Mouse (Mus musculus): ENCODE measurements around the gene Cdh22. TPM values are rescaled to one million over a fixed set of nuclear protein-coding genes. Genes with fewer than 3 reads are reported as not detected.

Cdh22 gene
- polyA plus RNA-seq, 1 experiment from 2014 or later: not detected

DNA sequence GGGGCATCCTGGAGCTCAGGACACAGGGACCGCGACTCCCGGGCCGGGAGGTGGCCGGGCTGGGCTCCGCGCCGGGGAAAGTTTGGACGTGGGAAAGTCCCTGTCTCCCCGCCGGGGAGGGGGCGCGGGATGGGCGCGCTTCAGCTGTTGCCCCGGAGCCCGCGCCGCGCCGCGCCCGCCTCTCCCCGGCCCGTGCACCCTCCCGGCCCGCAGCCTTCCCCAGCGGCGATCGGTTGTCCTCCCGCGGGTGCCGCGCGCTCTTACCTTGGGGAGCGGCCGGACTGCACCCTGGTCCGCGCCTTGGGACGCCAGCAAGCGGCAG is 401 bp downstream of the Cdh22 start:
- peak overlapping the region; percentile 43 for H3K4me3 ChIP-seq (ENCODE audit: low read depth, low read length)
- DNase-seq (no peak), ATAC-seq (no peak)
- peaks cover 11% of the 10 kb centered on the region for H3K4me1 ChIP-seq (ENCODE audit: insufficient read depth)
- TF ChIP-seq CTCF (IDR thresholded peaks at IDR 0.05; ENCODE audit: low read depth): no peak
- peak overlapping the region; percentile 26; the same call in 1 of the 2 replicates for H3K9ac ChIP-seq (replicated peaks)
- H3K9me3 ChIP-seq (ENCODE audit: low read length): no peaks in the 10 kb centered on the region
- peak overlapping the region; percentile 76 for H3K4me2 ChIP-seq (ENCODE audit: low read depth, low read length)
- WGBS (ENCODE audit: insufficient replicate concordance): 2% methylated on average over 23 of the region's 41 CpGs
- no peak overlapping the region for H3K27ac ChIP-seq (ENCODE audit: low read depth)
- peaks cover 79% of the 10 kb centered on the region for H3K27me3 ChIP-seq (ENCODE audit: insufficient read depth, low read length)
- H3K36me3 ChIP-seq (replicated peaks; ENCODE audit: insufficient read depth, low read length): no peaks in the 10 kb centered on the region

DNA sequence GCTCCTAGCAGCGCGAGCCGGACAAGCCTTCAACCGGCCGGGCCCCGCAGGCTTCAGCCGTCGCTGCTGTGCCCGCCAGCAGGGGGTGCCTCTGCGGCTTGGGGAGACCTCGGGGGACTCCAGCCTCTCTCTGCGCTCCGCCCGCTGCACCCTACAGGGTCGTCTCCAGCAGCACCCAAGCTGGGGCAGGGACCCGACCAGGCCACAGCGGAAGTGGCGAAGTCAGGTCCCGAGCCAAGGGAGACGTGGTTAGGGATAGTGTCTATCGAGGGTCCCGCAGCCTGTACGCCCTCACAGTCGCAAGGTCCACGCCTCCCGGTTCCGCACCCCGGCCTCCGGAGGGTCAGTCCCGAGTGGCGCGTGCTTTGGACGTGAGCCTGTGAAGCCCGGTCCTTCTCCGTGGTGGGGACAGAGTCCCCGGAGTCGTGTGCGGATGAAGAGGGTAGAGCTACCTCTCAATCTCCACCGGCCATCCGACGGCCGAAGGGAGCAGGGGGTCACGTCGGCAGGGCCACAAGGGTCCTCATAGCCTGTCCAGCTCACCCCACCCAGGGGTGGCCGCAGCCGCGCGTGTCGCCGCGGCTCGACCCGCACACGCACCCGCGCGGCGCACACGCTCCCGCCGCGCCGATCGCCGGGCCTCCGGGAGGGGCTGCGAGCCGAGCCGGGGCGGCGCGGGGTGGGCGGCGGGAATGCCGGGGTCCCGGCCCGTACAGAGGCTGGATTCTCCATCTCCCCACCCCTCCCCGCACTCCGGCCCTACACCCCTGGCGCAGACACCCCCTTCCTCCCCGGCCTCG is 962 bp downstream of the Cdh22 start:
- no peaks in the 10 kb centered on the region for H3K9me3 ChIP-seq (ENCODE audit: low read length)
- ATAC-seq (no peak), DNase-seq (peak; percentile 63)
- peak overlapping the region; percentile 43 for H3K4me3 ChIP-seq (ENCODE audit: low read depth, low read length)
- peak overlapping the region; percentile 76 for H3K4me2 ChIP-seq (ENCODE audit: low read depth, low read length)
- WGBS (ENCODE audit: insufficient replicate concordance): 2% methylated on average over 48 of the region's 82 CpGs
- no peak overlapping the region for H3K9ac ChIP-seq (replicated peaks)
- TF ChIP-seq EP300 (IDR thresholded peaks at IDR 0.05; ENCODE audit: low read depth): no peak
- peak; percentile 64 for TF ChIP-seq CTCF (IDR thresholded peaks at IDR 0.05; ENCODE audit: low read depth)
- H3K27me3 ChIP-seq (ENCODE audit: insufficient read depth, low read length): peaks cover 73% of the 10 kb centered on the region
- no peak overlapping the region for H3K27ac ChIP-seq (ENCODE audit: low read depth)
- H3K36me3 ChIP-seq (replicated peaks; ENCODE audit: insufficient read depth, low read length): no peaks in the 10 kb centered on the region
- peaks cover 11% of the 10 kb centered on the region for H3K4me1 ChIP-seq (ENCODE audit: insufficient read depth)

DNA sequence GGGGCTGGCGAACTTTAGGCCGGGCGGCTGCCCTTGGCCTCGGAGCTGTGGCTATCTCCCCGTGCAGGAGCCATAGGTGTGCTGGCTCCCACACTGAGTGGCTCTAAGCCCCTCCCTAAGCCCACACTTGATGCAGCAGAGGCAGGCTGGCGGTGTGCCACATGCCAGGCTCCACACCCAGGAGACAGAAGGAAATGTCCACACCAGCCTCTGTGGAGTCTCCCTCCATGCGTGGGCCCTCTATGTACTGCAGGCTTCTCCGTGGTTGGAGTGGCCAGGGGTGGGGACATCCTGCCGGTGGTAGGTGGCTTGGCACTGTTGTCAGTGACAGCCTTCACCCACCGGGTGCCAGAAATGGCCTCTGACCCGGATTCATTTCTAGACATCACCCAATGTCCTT is 5.6 kb downstream of the Cdh22 start:
- TF ChIP-seq EP300 (IDR thresholded peaks at IDR 0.05; ENCODE audit: low read depth) (no peak), CTCF (IDR thresholded peaks at IDR 0.05; ENCODE audit: low read depth) (no peak)
- ATAC-seq (no peak), DNase-seq (no peak)
- Histone ChIP-seq H3K4me2 (ENCODE audit: low read depth, low read length) (no peak overlapping the region), H3K27ac (ENCODE audit: low read depth) (no peak overlapping the region), H3K27me3 (ENCODE audit: insufficient read depth, low read length) (peaks cover 32% of the 10 kb centered on the region), H3K9ac (replicated peaks) (no peak overlapping the region), H3K9me3 (ENCODE audit: low read length) (no peaks in the 10 kb centered on the region), H3K36me3 (replicated peaks; ENCODE audit: insufficient read depth, low read length) (no peaks in the 10 kb centered on the region), H3K4me1 (ENCODE audit: insufficient read depth) (peaks cover 2% of the 10 kb centered on the region; the same call in 1 of the 2 replicates), H3K4me3 (ENCODE audit: low read depth, low read length) (no peak overlapping the region)
- 77% methylated on average over 11 of the region's 11 CpGs for WGBS (ENCODE audit: insufficient replicate concordance)

DNA sequence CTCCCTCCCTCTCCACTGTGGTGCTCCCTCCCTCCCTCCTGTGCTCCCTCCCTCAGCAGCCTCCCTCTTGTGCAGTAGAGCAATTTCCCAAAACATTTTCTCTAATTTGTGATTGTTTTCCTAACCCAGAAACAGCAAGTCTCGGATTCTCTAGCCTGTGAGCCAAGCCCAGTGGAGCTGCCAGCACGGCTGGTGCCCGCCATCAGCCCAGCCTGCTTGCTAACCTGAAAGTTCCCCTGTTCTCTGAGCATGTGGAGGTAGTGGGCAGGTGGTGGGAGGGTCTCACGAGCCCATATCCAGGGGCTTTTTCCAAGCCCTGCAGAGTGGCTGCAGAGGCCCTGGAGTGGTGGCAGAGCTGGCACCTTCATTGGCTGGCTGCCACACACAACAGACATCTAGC is 10.8 kb downstream of the Cdh22 start:
- Histone ChIP-seq H3K9me3 (ENCODE audit: low read length) (no peaks in the 10 kb centered on the region), H3K9ac (replicated peaks) (no peak overlapping the region), H3K27ac (ENCODE audit: low read depth) (no peak overlapping the region), H3K36me3 (replicated peaks; ENCODE audit: insufficient read depth, low read length) (no peaks in the 10 kb centered on the region), H3K4me3 (ENCODE audit: low read depth, low read length) (no peak overlapping the region), H3K4me1 (ENCODE audit: insufficient read depth) (no peaks in the 10 kb centered on the region), H3K27me3 (ENCODE audit: insufficient read depth, low read length) (peaks cover 3% of the 10 kb centered on the region; the same call in 1 of the 2 replicates), H3K4me2 (ENCODE audit: low read depth, low read length) (no peak overlapping the region)
- TF ChIP-seq CTCF (IDR thresholded peaks at IDR 0.05; ENCODE audit: low read depth) (no peak), EP300 (IDR thresholded peaks at IDR 0.05; ENCODE audit: low read depth) (no peak)
- ATAC-seq: no peak
- 55% methylated on average over 4 of the region's 4 CpGs for WGBS (ENCODE audit: insufficient replicate concordance)
- no peak for DNase-seq

DNA sequence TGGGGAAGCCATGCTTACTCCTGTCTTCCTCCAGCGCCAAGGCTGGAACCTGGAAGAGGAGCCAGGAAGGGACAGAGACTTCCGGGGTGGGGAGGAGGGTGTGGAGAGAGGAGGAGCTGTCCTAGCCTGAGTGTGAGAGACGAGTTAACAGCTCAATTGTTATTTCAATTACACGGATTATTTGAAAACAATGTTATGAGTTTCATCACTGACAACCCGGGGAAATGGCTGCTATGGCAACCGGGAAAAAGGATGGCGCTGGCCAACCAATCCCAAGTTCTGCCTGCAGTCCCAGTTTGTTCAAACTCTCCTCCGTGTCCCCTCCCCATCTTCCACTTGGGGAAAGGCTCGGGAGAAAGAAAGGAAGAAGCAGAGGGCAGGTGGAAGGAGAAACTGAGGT is 12.7 kb downstream of the Cdh22 start:
- no peak overlapping the region for H3K27ac ChIP-seq (ENCODE audit: low read depth)
- no peak for TF ChIP-seq CTCF (IDR thresholded peaks at IDR 0.05; ENCODE audit: low read depth)
- TF ChIP-seq EP300 (IDR thresholded peaks at IDR 0.05; ENCODE audit: low read depth): no peak
- H3K4me1 ChIP-seq (ENCODE audit: insufficient read depth): no peaks in the 10 kb centered on the region
- H3K27me3 ChIP-seq (ENCODE audit: insufficient read depth, low read length): peaks cover 5% of the 10 kb centered on the region; the same call in 1 of the 2 replicates
- no peaks in the 10 kb centered on the region for H3K36me3 ChIP-seq (replicated peaks; ENCODE audit: insufficient read depth, low read length)
- no peak for DNase-seq
- WGBS (ENCODE audit: insufficient replicate concordance): 11% methylated on average over 9 of the region's 9 CpGs
- no peaks in the 10 kb centered on the region for H3K9me3 ChIP-seq (ENCODE audit: low read length)
- no peak overlapping the region for H3K4me3 ChIP-seq (ENCODE audit: low read depth, low read length)
- ATAC-seq: no peak
- H3K9ac ChIP-seq (replicated peaks): no peak overlapping the region
- no peak overlapping the region for H3K4me2 ChIP-seq (ENCODE audit: low read depth, low read length)

DNA sequence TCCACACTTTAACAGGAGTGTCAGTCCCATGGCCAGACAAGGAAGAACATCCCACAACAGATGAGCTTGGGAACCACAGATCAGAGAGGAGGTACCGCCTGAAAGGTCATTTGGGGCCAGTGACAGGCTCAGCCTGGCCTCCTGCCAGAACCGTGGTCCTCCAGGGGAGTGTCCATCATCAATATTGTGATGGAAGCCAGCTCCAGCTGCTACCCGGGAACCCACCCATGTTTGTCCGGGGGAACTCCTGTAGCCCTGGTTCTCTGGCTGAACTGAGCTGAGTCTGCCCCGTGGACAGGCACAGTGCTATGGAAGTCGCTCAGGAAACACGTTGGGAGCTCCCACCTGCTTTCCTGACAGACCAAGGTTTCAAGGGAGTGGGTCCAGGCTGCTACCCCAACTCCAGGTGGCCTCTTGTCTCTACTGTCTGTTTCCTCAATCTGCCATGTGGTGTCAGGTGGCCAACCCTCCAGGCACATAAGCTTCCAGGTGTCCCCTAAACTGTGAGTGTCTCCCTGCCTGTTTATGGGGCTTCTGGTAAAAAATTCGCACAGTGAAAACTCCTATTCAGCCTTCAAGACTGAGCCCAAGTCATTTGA is 14.2 kb downstream of the Cdh22 start:
- Histone ChIP-seq H3K4me2 (ENCODE audit: low read depth, low read length) (no peak overlapping the region), H3K9me3 (ENCODE audit: low read length) (no peaks in the 10 kb centered on the region), H3K27me3 (ENCODE audit: insufficient read depth, low read length) (peaks cover 15% of the 10 kb centered on the region), H3K27ac (ENCODE audit: low read depth) (no peak overlapping the region), H3K36me3 (replicated peaks; ENCODE audit: insufficient read depth, low read length) (no peaks in the 10 kb centered on the region), H3K4me3 (ENCODE audit: low read depth, low read length) (no peak overlapping the region), H3K9ac (replicated peaks) (no peak overlapping the region), H3K4me1 (ENCODE audit: insufficient read depth) (no peaks in the 10 kb centered on the region)
- 56% methylated on average over 8 of the region's 8 CpGs for WGBS (ENCODE audit: insufficient replicate concordance)
- TF ChIP-seq CTCF (IDR thresholded peaks at IDR 0.05; ENCODE audit: low read depth): no peak
- no peak for TF ChIP-seq EP300 (IDR thresholded peaks at IDR 0.05; ENCODE audit: low read depth)
- ATAC-seq (no peak), DNase-seq (no peak)
